Mouse (Mus musculus) liver, embryonic 14.5 days (tissue): ENCODE results near the gene Zfp385b. TPM values are rescaled to one million over a fixed set of nuclear protein-coding genes. Genes with fewer than 3 reads are reported as not detected.
"Not testable (repeated sequence)": the region's sequence is repeated elsewhere in the genome, so short reads cannot be mapped to it uniquely, and the experiment has no call there.

Experiments
- ATAC-seq: fragments of 200-750 bp; cut with Nextera tagmentation; 2 replicates; pipeline ENCODE4 v1.8.0; 2017; ENCODE audit warnings: moderate number of reproducible peaks, mild to moderate bottlenecking, moderate library complexity; ENCODE audit not compliant: insufficient read depth
- DNase-seq, 3 experiments: peaks; one replicate each; pipeline ENCODE4 v3.0.0-alpha.2; 2012 to 2013; ENCODE audit warnings: low read depth in 3 of 3, low spot score in 3 of 3
- H3K27ac ChIP-seq: fragments of 300-500 bp; sonication (generic); 2 replicates; pipeline ENCODE4 v1.5.1; 2014; ENCODE audit warnings: moderate library complexity, mild to moderate bottlenecking, control low read depth, inconsistent platforms
- H3K27me3 ChIP-seq: fragments of 300-500 bp; sonication (generic); 2 replicates; pipeline ENCODE4 v1.6.1; 2014; ENCODE audit warnings: mild to moderate bottlenecking, low read length, moderate library complexity; ENCODE audit not compliant: control insufficient read depth, insufficient read depth
- H3K36me3 ChIP-seq: fragments of 300-500 bp; sonication (generic); replicated peaks from 2 replicates; pipeline ENCODE4 v1.6.1; 2014; ENCODE audit warnings: low read depth; ENCODE audit not compliant: control insufficient read depth, insufficient read depth
- H3K4me1 ChIP-seq, 2 experiments: fragments of 200-500 bp in 1 of 2; fragments of 300-500 bp in 1 of 2; sonication (generic) in 1 of 2; replicated peaks; 2 replicates each; pipeline ENCODE4 v1.6.1; 2012 to 2014; ENCODE audit warnings: antibody characterized with exemption in 1 of 2, inconsistent platforms in 1 of 2, low read length in 1 of 2; ENCODE audit not compliant: control insufficient read depth in 2 of 2, insufficient read depth in 2 of 2
- H3K4me2 ChIP-seq: fragments of 300-500 bp; sonication (generic); 2 replicates; pipeline ENCODE4 v1.6.1; 2014; ENCODE audit warnings: low read depth, mild to moderate bottlenecking, control low read depth, moderate library complexity
- H3K4me3 ChIP-seq, 2 experiments: fragments of 200-500 bp in 1 of 2; fragments of 300-500 bp in 1 of 2; sonication (generic) in 1 of 2; 2 replicates each; pipeline ENCODE4 v1.5.1; 2012 to 2014; ENCODE audit warnings: low read depth in 2 of 2, low read length in 2 of 2, mild to moderate bottlenecking in 2 of 2, control low read depth in 1 of 2, inconsistent platforms in 1 of 2, moderate library complexity in 1 of 2; ENCODE audit not compliant: insufficient read depth in 1 of 2
- H3K9ac ChIP-seq: fragments of 300-500 bp; sonication (generic); replicated peaks from 2 replicates; pipeline ENCODE4 v1.6.1; 2014; ENCODE audit warnings: mild to moderate bottlenecking, control low read depth, moderate library complexity
- H3K9me3 ChIP-seq: fragments of 300-500 bp; sonication (generic); 2 replicates; pipeline ENCODE4 v1.6.1; 2016; ENCODE audit warnings: low read length, mixed read lengths; ENCODE audit not compliant: control insufficient read depth
- CTCF ChIP-seq: IDR thresholded peaks from 2 replicates; pipeline ENCODE4 v1.5.1; 2016; ENCODE audit warnings: antibody characterized with exemption, low read depth, control low read depth
- EP300 ChIP-seq: IDR thresholded peaks from 2 replicates; pipeline ENCODE4 v1.6.1; 2016; ENCODE audit warnings: antibody characterized with exemption, low read depth
- WGBS: fragments of 180-500 bp; shearing (Covaris S2); extraction: QIAGEN DNeasy Blood & Tissue Kit; methylation state at CpG from one replicate; pipeline ENCODE4 v1.1.7; 2014; ENCODE audit not compliant: insufficient replicate concordance; 5-methylcytosine and 5-hydroxymethylcytosine counted together
- polyA plus RNA-seq, 2 experiments: library from polyadenylated mRNA; depleted of rRNA in 1 of 2; stranded (reverse) in 1 of 2; unstranded in 1 of 2; fragments of >200 nt; fragmentation: Nextera tagmentation in 1 of 2; extraction: Ambion mirVana in 1 of 2; gene quantifications; 2 replicates each; pipeline versions ENCODE4 v1.2.1 to v1.2.3; 2012 to 2014

The Zfp385b gene
- polyA plus RNA-seq, 2 experiments = 2.8 TPM

DNA sequence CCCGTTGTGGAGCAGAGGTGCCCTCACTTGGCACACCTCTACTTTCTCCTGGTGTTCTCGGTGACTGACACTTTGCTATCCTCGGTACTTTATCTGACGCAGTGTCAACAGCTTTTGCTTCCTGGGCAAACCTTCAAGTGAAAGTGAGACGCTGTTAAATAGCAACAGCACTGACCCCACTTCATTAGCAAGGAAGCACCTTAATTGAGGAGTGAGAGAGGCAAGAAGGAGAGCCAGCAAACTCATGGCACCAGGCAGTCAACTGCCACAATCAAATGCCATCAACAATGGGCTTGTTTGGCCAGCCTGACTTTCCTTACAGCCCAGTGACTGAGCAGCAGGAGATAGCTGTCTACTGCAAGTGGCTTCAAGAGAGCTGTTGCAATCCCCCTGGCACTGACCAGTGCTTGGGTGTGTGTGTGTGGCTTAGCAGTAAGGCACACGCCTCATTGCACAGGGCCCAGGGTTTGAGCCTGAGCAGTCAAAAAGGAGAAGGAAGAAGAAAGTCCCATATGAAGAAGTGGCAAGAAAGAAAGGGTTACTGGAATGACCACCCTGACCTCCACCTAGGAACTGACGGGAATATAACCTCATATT is 365.0 kb downstream of the Zfp385b start:
- ATAC-seq = no peak
- no peak overlapping the region for H3K9ac ChIP-seq
- H3K4me1 ChIP-seq = no peaks in the 10 kb centered on the region
- H3K9me3 ChIP-seq = no peaks in the 10 kb centered on the region
- 29% methylated on average over 7 of the region's 7 CpGs for WGBS
- no peak for DNase-seq
- no peak for TF ChIP-seq CTCF
- TF ChIP-seq EP300 = no peak
- H3K4me2 ChIP-seq = no peak overlapping the region
- no peak overlapping the region for H3K27ac ChIP-seq
- H3K36me3 ChIP-seq = no peaks in the 10 kb centered on the region
- H3K4me3 ChIP-seq = no peak overlapping the region
- H3K27me3 ChIP-seq = no peaks in the 10 kb centered on the region

GRCm38 (mm10) chr2:77453786-77454185 is 365.7 kb downstream of the Zfp385b start:
- no peak overlapping the region for H3K9ac ChIP-seq
- ATAC-seq = no peak
- H3K27ac ChIP-seq = no peak overlapping the region
- 21% methylated on average over 3 of the region's 3 CpGs for WGBS
- TF ChIP-seq EP300 = no peak
- no peak for TF ChIP-seq CTCF
- DNase-seq = no peak
- no peaks in the 10 kb centered on the region for H3K27me3 ChIP-seq
- no peaks in the 10 kb centered on the region for H3K4me1 ChIP-seq
- H3K36me3 ChIP-seq = no peaks in the 10 kb centered on the region
- no peak overlapping the region for H3K4me3 ChIP-seq
- H3K9me3 ChIP-seq = no peaks in the 10 kb centered on the region
- no peak overlapping the region for H3K4me2 ChIP-seq

DNA sequence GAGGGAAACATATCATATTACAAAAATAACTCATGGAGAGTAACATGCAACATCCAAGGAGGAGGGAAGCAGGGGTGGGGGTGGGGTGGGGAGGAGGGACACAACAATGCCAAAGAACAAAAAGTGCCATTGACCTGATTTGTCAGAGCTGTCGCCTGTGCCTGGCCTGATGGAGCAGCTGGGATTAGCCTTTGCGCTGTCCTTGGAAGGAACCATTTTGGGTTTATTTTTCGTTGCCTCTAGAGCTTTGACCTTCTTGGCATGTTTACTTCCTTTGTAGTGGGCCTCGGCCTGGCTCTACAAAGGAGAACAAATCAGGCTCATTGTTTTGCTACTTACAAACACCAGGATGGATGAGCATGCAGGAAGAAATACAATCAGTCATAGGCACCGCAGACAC is 369.4 kb downstream of the Zfp385b start:
- WGBS = 58% methylated on average over 5 of the region's 5 CpGs

DNA sequence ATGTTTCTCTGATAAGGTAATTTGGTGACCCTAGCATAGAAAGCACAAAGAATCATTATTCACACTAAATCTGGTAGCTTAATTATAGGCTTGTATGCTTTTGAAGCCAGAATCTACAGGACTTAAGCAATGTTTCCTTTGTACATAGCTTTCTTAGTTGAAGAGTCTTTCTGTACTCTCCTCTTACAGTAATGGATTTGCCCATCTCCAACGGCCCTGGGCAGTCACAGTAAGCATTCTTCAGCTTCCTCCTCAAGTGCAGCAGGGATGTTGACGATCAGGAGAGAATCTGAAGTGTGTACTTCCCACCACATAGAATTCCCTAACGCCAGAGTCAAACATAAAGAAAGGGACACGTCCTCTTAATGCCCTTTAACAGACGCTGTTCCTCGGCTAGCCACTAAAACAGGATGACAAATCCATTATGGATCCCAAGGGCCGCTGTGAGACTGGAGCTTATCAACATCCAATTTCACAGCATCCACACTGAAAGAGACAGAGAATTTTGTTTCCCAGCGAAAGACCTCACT is 370.4 kb downstream of the Zfp385b start:
- no peak overlapping the region for H3K9ac ChIP-seq
- no peaks in the 10 kb centered on the region for H3K27me3 ChIP-seq
- no peak overlapping the region for H3K4me2 ChIP-seq
- no peaks in the 10 kb centered on the region for H3K4me1 ChIP-seq
- ATAC-seq (no peak), DNase-seq (no peak)
- no peak overlapping the region for H3K4me3 ChIP-seq
- 44% methylated on average over 8 of the region's 8 CpGs for WGBS
- no peak overlapping the region for H3K27ac ChIP-seq
- no peaks in the 10 kb centered on the region for H3K36me3 ChIP-seq
- TF ChIP-seq EP300 (no peak), CTCF (no peak)
- no peaks in the 10 kb centered on the region for H3K9me3 ChIP-seq

More for the DNA sequence above, 369.4 kb downstream of the Zfp385b start:
- not testable (repeated sequence) for H3K4me1 ChIP-seq, H3K4me3 ChIP-seq, H3K36me3 ChIP-seq, ATAC-seq, H3K4me2 ChIP-seq, H3K9ac ChIP-seq, H3K9me3 ChIP-seq, H3K27me3 ChIP-seq, H3K27ac ChIP-seq, DNase-seq

GRCm38 (mm10) chr2:77444282-77444681 is 375.2 kb downstream of the Zfp385b start:
- DNase-seq = no peak
- H3K4me3 ChIP-seq = no peak overlapping the region
- no peak overlapping the region for H3K4me2 ChIP-seq
- no peak overlapping the region for H3K27ac ChIP-seq
- no peaks in the 10 kb centered on the region for H3K9me3 ChIP-seq
- 73% methylated on average over 8 of the region's 8 CpGs for WGBS
- TF ChIP-seq EP300 (no peak), CTCF (no peak)
- no peak overlapping the region for H3K9ac ChIP-seq
- H3K27me3 ChIP-seq = no peaks in the 10 kb centered on the region
- no peak for ATAC-seq
- no peaks in the 10 kb centered on the region for H3K4me1 ChIP-seq
- no peaks in the 10 kb centered on the region for H3K36me3 ChIP-seq
